Mouse (Mus musculus): ENCODE results near the gene Leng9.

Gene Leng9

GRCm38 (mm10) chr7:4150059-4150541 lies at the start of gene Leng9:
Leng9 (minus strand) TSS chr7:4150374.
- ChIA-PET POLR2A (interaction anchor here (0.6 to 18.6 kb wide), 49 partner anchors 8 to 952 kb away, joined by 3 to 273 read pairs (median 5); partner anchors contain the start of genes Cdc42ep5 (in 4 of the 4), Leng8 (in 4 of the 4), Mboat7 (in 3 of the 4) and Tsen34 (in 3 of the 4)), CTCF (interaction anchor here in 3 of 4 experiments (0.8 to 1.8 kb wide), 7 partner anchors 11 to 321 kb away, joined by 3 to 8 read pairs (median 4); no protein-coding TSS in a partner anchor)

DNA sequence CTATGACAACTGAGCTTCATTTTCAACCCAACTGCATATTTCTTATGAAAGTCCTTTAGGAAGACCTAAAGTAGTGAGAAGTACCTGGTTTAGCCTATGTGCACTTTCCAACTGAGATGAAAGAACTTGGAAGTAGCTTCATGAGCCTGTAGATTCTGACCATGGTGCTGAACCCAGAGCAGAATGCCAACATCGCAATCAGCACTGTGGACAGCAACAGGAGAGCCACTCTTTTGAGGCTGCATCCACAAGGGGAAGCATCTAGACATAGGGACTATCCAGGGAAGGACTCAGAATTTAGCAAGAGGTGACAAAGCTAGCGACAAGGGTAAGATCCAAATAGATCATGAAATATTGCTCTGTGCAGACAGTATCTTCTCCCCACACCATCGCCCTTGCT lies 28.3 kb upstream of the Leng9 start:
- CTCF ChIA-PET: interaction anchor here in 3 of 4 experiments (0.5 to 1.8 kb wide), 4 partner anchors 13 to 249 kb away, joined by 3 to 7 read pairs (median 4); no protein-coding TSS in a partner anchor

DNA sequence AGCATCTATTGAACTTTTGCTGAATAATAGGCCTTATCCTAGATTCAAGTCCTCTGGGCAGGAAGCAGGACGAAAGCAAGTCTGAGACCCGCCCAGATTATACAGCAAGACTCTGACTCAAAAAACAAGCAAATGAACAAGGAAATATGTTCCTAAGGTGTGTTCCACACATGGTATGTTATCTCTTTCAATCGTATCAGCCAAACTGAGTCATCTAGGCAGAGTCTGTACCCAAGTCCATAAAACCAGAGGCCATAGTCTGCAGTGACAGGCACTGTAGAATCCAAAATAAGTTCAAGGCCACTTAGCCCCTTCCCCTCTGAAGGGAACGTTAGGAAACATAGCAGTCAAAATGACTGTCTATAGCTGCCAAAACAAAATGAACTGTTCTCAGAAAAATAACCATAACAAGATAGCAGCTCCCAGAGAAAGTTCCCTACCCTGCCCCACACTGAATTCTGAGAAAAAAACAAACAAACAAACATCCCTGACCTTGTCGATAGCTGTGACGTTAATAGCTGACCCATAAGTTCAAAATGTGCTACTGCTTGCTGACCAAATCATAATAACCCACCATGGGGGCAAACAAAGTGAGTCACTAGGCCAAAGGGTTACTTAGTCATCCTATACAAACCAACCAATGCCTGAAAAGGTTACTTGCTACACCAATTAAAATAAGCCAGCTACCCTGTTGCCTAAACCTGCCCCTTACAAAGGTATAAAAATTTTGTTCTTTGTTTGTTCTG lies 20.2 kb upstream of the Leng9 start:
- ChIA-PET CTCF (no interaction called here), POLR2A (interaction anchor here in 1 of 4 experiments (1.1 kb wide), 1 partner anchor 8 kb away, joined by 3 read pairs; no protein-coding TSS in a partner anchor)

More for the DNA sequence above, 28.3 kb upstream of the Leng9 start:
- POLR2A ChIA-PET: interaction anchor here (0.6 to 1.4 kb wide), 10 partner anchors 8 to 343 kb away, joined by 3 to 6 read pairs (median 3); partner anchors contain the start of genes Lair1 (in 1 of the 4), Leng8 (in 1 of the 4) and Leng9 (in 1 of the 4)

GRCm38 (mm10) chr7:4167098-4167497 lies 16.9 kb upstream of the Leng9 start:
- POLR2A ChIA-PET: no interaction called here
- CTCF ChIA-PET: no interaction called here

DNA sequence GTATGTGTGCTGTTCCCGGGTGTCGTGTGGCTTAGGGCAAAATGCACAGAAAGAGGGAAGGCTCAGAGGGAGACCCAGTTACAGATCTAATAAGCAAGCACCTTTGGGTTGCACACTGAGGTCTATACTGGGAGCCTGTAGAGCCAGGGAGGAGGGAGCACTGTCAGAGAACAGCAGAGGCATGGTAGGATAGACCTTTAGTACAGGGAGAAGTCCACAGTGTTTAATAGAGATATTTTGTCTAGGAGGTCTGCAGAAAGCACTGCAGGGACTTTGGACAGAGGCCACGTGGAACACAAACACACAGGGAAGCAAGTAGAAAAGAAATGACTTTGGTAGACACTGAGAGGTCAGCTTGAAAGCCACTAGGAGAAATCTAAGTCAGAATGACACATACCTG lies 15.1 kb upstream of the Leng9 start:
- CTCF ChIA-PET: interaction anchor here in 2 of 4 experiments (1.1 to 1.9 kb wide), 3 partner anchors 10 to 262 kb away, joined by 3 to 8 read pairs (median 6); no protein-coding TSS in a partner anchor
- POLR2A ChIA-PET: interaction anchor here (0.6 to 5.1 kb wide), 12 partner anchors 9 to 647 kb away, joined by 3 to 71 read pairs (median 8); partner anchors contain the start of genes Leng8 (in 2 of the 4), Leng9 (in 2 of the 4), Mboat7 (in 1 of the 4) and Tnni3 (in 1 of the 4)

- CTCF ChIA-PET: interaction anchor here (0.6 to 1.9 kb wide), 12 partner anchors 9 to 499 kb away, joined by 3 to 8 read pairs (median 4); partner anchors contain the start of gene Leng1 (in 1 of the 4)
- POLR2A ChIA-PET: interaction anchor here (0.6 to 5.1 kb wide), 41 partner anchors 9 to 662 kb away, joined by 3 to 71 read pairs (median 5); partner anchors contain the start of genes Leng8 (in 3 of the 4), Leng9 (in 3 of the 4), Mboat7 (in 2 of the 4) and Tsen34 (in 2 of the 4)
Measured at GRCm38 (mm10) chr7:4164090-4164910, 14.1 kb upstream of the Leng9 start, which contains the start of gene Cdc42ep5. Cdc42ep5 (minus strand) TSS chr7:4164860.

GRCm38 (mm10) chr7:4163571-4164072 lies 13.4 kb upstream of the Leng9 start:
- POLR2A ChIA-PET: interaction anchor here (0.8 to 5.1 kb wide), 33 partner anchors 8 to 649 kb away, joined by 3 to 71 read pairs (median 5); partner anchors contain the start of genes Leng8 (in 3 of the 4), Leng9 (in 3 of the 4), Cnot3 (in 1 of the 4) and Cox6b2 (in 1 of the 4)
- CTCF ChIA-PET: interaction anchor here in 3 of 4 experiments (0.7 to 1.9 kb wide), 13 partner anchors 8 to 498 kb away, joined by 3 to 8 read pairs (median 4); partner anchors contain the start of genes Leng1 (in 1 of the 3) and Tnni3 (in 1 of the 3)

DNA sequence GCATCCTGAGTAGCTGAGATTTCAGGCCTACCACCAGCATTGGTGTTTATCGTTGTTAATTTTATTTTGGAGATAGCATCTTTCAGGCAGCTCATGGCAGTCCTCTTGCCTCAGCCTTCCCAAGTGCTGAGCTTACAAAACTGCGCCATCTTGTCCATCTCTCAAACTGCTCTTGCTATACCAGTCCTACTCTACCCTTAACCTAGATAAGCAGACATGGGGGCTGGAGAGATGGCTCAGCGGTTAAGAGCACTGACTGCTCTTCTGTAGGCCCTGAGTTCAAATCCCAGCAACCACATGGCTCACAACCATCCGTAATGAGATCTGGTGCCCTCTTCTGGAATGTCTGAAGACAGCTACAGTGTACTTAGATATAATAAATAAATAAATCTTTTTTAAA lies 11.4 kb upstream of the Leng9 start:
- ChIA-PET CTCF (interaction anchor here in 2 of 4 experiments (0.7 to 1.6 kb wide), 5 partner anchors 12 to 455 kb away, joined by 3 to 6 read pairs (median 5); partner anchors contain the start of gene Leng9 (in 1 of the 2)), POLR2A (interaction anchor here (0.5 to 5.1 kb wide), 9 partner anchors 11 to 877 kb away, joined by 3 to 71 read pairs (median 3); partner anchors contain the start of genes Leng9 (in 2 of the 4), Leng8 (in 1 of the 4) and Zfp784 (in 1 of the 4))

DNA sequence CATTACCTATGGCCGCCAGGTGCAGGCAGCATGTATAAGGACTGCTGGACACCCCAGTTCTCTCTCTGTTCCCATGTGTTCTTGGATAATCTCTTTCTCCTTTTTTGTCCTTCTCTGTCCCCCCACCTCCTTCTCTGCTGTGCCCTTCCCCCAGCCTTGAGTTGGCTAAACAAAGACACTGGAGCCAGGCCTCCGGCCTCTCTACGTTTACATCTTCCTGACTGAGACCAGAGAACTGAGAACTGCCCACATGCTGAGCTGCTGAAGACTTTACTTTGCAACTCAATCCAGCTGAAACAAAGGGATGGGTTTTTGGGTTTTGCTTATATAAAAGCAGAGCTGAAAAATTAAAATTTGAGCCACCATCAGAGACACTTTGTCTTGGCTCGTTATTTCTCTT lies 4.8 kb upstream of the Leng9 start:
- ChIA-PET CTCF (interaction anchor here in 2 of 4 experiments (0.6 to 2.1 kb wide), 9 partner anchors 9 to 336 kb away, joined by 3 to 8 read pairs (median 3); partner anchors contain the start of gene Cdc42ep5 (in 1 of the 2)), POLR2A (interaction anchor here (0.7 to 10.8 kb wide), 20 partner anchors 8 to 462 kb away, joined by 3 to 71 read pairs (median 4); partner anchors contain the start of genes Cdc42ep5 (in 4 of the 4), Leng8 (in 4 of the 4) and Mboat7 (in 2 of the 4))

DNA sequence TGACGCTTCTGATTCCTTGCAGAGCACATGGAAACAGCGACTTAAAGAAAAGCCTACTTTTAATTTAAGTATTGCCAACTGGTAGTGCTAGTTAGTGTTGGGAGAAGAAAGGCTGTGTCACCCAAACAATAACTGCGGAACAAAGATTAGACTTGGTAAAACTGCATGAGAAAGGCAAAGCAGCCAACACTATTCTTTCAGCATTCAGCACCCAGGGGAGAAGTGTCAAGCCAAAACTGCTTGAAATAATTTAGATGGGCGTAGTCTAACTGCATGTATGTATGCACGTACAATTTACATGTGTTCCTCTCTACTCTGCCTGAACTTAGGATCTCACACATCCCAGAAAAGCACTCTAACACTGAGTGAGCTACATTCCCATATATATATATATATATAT lies 4.2 kb upstream of the Leng9 start:
- ChIA-PET POLR2A (interaction anchor here in 3 of 4 experiments (0.7 to 10.8 kb wide), 12 partner anchors 8 to 461 kb away, joined by 3 to 71 read pairs (median 6); partner anchors contain the start of genes Cdc42ep5 (in 2 of the 3), Leng8 (in 2 of the 3) and Mboat7 (in 2 of the 3)), CTCF (interaction anchor here in 1 of 4 experiments (2.1 kb wide), 1 partner anchor 23 kb away, joined by 7 read pairs; no protein-coding TSS in a partner anchor)

GRCm38 (mm10) chr7:4151241-4151640 lies 1.1 kb upstream of the Leng9 start:
- POLR2A ChIA-PET: interaction anchor here in 3 of 4 experiments (0.6 to 10.8 kb wide), 12 partner anchors 10 to 458 kb away, joined by 3 to 71 read pairs (median 6); partner anchors contain the start of genes Cdc42ep5 (in 3 of the 3), Leng8 (in 1 of the 3) and Tsen34 (in 1 of the 3)
- CTCF ChIA-PET: interaction anchor here in 1 of 4 experiments (0.9 kb wide), 1 partner anchor 362 kb away, joined by 3 read pairs; no protein-coding TSS in a partner anchor

DNA sequence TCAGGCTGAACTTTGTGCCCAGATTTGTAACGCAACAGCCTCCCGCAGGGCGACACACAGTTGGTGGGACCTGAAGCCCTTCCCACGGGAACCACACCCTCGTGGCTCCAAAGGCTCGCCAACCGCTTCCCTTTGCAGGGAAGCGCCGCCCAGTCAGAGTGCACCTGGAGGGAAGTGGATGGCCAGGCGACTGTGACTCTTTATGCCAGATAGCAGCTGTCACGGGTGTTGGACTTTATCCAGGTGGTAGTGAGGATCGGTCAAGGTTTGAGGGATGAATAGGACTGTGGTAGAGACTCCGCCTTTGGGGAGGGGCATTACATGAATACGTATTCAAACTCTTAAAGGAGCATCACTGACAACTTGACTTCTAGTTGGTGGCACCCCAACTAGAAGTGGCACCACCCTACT lies 642 bp upstream of the Leng9 start:
- ChIA-PET CTCF (interaction anchor here in 1 of 4 experiments (0.9 to 1.8 kb wide), 2 partner anchors 10 to 363 kb away, joined by 3 to 5 read pairs; no protein-coding TSS in a partner anchor), POLR2A (interaction anchor here in 3 of 4 experiments (0.9 to 18.6 kb wide), 17 partner anchors 10 to 506 kb away, joined by 3 to 273 read pairs (median 14); partner anchors contain the start of genes Cdc42ep5 (in 3 of the 3), Leng8 (in 3 of the 3), Cnot3 (in 1 of the 3) and Tsen34 (in 1 of the 3))

DNA sequence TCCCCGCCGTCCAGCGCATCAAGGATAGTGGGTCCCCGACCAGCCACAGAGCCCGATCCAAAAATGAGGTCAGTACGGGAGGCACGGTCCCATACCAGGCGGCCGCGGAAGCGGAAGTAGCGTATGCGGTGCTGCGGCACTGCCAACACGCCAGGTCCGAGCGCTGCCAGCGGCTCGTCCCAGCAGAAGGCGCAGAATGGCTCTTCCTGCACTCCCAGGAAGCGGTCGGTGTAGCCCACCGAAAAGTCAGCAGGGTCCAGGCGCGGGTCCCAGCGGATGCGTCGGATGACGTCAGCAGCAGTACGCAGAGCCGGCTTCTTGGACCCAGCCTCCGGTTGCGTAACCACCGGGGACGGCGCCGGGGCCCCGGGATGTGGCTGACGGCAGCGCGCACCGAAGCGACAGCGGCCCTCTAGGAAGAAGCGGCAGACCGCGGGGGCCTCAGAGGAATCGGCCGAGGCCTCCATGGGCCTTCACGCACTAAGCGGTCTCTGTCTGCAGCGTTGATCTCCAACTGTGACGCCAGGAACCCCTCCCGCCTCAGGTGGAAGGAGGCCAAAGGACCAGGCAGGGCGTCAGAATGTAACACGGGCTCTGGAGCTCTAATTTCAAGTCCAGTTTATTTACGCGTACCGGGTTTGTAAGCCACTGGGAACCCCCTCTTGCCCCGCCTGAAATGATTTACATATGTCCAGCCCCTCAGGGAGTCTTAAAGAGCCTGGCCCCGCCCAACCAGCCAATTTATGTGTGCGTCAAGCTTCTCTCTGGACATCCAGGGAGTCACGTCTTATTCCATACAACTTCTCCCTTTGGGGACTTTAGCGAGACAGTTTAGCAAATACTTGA lies 742 bp downstream of the Leng9 start:
- CTCF ChIA-PET: interaction anchor here (0.6 to 1.8 kb wide), 8 partner anchors 12 to 359 kb away, joined by 3 to 8 read pairs (median 4); no protein-coding TSS in a partner anchor
- POLR2A ChIA-PET: interaction anchor here (0.6 to 18.6 kb wide), 51 partner anchors 8 to 951 kb away, joined by 3 to 273 read pairs (median 6); partner anchors contain the start of genes Cdc42ep5 (in 4 of the 4), Leng8 (in 4 of the 4), Mboat7 (in 3 of the 4) and Tsen34 (in 3 of the 4)

DNA sequence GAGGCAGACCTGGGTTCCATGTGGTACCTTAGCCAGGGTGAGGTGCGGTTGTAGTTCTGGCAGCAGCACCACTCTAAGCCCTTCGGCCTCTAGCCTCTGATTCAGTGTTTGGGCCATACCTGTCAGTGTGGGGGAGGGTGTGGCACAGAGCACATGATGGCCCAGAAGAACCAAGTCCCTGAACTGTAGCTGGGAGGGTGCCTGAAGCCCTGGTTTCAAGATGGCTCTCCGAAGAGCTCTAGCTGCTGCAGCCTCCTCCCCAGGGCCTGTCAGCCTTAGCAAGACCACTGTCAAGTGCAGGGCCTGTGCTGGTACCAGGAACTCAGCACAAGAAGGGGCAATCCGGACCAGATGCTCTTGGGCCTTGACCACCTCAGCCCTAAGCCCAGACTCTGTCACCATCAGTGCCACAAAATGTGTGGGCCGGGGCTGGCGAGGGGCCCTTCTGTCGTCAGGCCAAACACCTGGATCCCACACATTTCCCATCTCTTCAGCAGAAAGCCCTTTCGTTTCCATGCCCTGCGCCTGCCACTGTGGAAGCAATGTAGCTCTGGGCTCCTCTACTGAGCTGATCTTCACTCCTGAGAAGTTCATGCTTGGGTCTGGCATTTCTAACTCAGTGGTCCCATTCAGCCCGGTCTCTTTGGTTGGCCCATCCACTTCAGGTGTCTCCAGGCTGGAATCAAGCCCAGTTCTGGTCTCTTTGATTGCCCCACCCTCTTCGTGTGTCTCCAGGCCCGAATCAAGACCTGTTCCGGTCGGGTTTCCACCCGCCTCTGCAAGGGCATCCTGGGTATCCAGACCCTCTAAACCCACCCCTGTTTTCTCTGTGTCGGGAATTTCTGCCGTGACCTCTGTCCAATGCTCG lies 1.6 kb downstream of the Leng9 start:
- POLR2A ChIA-PET: interaction anchor here in 3 of 4 experiments (0.5 to 18.6 kb wide), 22 partner anchors 8 to 664 kb away, joined by 3 to 273 read pairs (median 10); partner anchors contain the start of genes Leng8 (in 3 of the 3), Cdc42ep5 (in 2 of the 3), Mboat7 (in 2 of the 3) and Tsen34 (in 2 of the 3)
- CTCF ChIA-PET: interaction anchor here in 2 of 4 experiments (0.7 to 1.6 kb wide), 3 partner anchors 279 to 320 kb away, joined by 3 to 6 read pairs (median 4); no protein-coding TSS in a partner anchor
